Mouse (Mus musculus) lung, embryonic 14.5 days (tissue): ENCODE measurements around the gene Ufsp1. TPM values are rescaled to one million over a fixed set of nuclear protein-coding genes. Genes with fewer than 3 reads are reported as not detected.

Source experiments
- ATAC-seq: fragments of 200-750 bp; cut with Nextera tagmentation; 2 replicates; pipeline ENCODE4 v1.8.0; 2017; ENCODE audit warnings: mild to moderate bottlenecking, moderate TSS enrichment, moderate library complexity; ENCODE audit not compliant: insufficient read depth
- DNase-seq: peaks from one replicate; pipeline ENCODE4 v3.0.0-alpha.2; 2015
- H3K27ac ChIP-seq: fragments of 300-500 bp; sonication (generic); 2 replicates; pipeline ENCODE4 v1.5.1; 2014; ENCODE audit warnings: low read depth, mild to moderate bottlenecking, moderate library complexity
- H3K27me3 ChIP-seq: fragments of 300-500 bp; sonication (generic); 2 replicates; pipeline ENCODE4 v1.6.1; 2014; ENCODE audit warnings: low read length, control low read depth; ENCODE audit not compliant: insufficient read depth
- H3K36me3 ChIP-seq: fragments of 300-500 bp; sonication (generic); 2 replicates; pipeline ENCODE4 v1.6.1; 2014; ENCODE audit warnings: control low read depth; ENCODE audit not compliant: insufficient read depth
- H3K4me1 ChIP-seq: fragments of 300-500 bp; sonication (generic); 2 replicates; pipeline ENCODE4 v1.6.1; 2014; ENCODE audit warnings: antibody characterized with exemption, control low read depth; ENCODE audit not compliant: insufficient read depth
- H3K4me2 ChIP-seq: fragments of 300-500 bp; sonication (generic); 2 replicates; pipeline ENCODE4 v1.6.1; 2014; ENCODE audit warnings: mild to moderate bottlenecking
- H3K4me3 ChIP-seq: fragments of 300-500 bp; sonication (generic); 2 replicates; pipeline ENCODE4 v1.5.1; 2014; ENCODE audit warnings: low read depth, low read length
- H3K9ac ChIP-seq: fragments of 300-500 bp; sonication (generic); 2 replicates; pipeline ENCODE4 v1.6.1; 2014
- H3K9me3 ChIP-seq: fragments of 300-500 bp; sonication (generic); 2 replicates; pipeline ENCODE4 v1.6.1; 2016; ENCODE audit warnings: low read depth, low read length, control low read depth
- CTCF ChIP-seq: IDR thresholded peaks from 2 replicates; pipeline ENCODE4 v1.5.1; 2016; ENCODE audit warnings: antibody characterized with exemption, low read depth
- WGBS: fragments of 180-500 bp; shearing (Covaris S2); extraction: QIAGEN DNeasy Blood & Tissue Kit; methylation state at CpG from one replicate; pipeline ENCODE4 v1.1.7; 2014; 5-methylcytosine and 5-hydroxymethylcytosine counted together
- polyA plus RNA-seq: library from polyadenylated mRNA; unstranded; fragments of >200 nt; fragmentation: Nextera tagmentation; extraction: Ambion mirVana; gene quantifications from 2 replicates; pipeline ENCODE4 v1.2.1, GENCODE M21; 2014

The Ufsp1 gene
- polyA plus RNA-seq, 1 experiment from 2014 or later = 4.6 TPM

DNA sequence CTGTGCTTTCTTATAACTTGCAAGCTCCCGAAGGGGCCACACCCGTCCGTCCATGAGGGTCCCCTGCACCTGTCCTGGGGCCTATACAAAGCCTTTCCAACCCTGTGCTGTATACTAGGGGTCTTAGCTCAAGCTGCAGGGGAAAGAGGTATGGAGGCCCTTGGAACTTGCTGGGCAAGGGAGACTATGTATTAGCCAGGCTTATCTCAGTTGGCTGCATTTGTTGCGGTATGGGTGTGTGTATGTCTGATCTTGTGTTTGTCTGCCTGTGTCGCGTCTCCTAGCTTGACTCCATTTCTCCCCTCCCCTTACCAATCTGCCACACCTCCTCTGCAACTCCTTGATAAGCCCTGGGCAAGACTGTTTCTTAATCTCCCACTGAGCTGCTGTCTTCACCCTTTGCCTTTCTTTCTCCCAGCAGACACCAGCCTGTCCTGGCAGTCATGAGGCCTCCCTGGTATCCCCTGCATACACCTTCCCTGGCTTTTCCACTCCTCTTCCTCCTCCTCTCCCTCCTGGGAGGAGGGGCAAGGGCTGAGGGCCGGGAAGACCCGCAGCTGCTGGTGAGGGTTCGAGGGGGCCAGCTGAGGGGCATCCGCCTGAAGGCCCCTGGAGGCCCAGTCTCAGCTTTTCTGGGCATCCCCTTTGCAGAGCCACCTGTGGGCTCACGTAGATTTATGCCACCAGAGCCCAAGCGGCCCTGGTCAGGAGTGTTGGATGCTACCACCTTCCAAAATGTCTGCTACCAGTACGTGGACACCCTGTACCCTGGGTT lies 4.7 kb upstream of the Ufsp1 start:
- H3K4me3 ChIP-seq = peak overlapping the region; percentile 38
- peaks cover 2% of the 10 kb centered on the region; the same call in 1 of the 2 replicates for H3K36me3 ChIP-seq
- no peak for TF ChIP-seq CTCF
- 51% methylated on average over 13 of the region's 13 CpGs for WGBS
- DNase-seq (no peak), ATAC-seq (no peak)
- H3K9me3 ChIP-seq = no peaks in the 10 kb centered on the region
- peak overlapping the region; percentile 71 for H3K4me2 ChIP-seq
- no peak overlapping the region for H3K9ac ChIP-seq
- H3K27ac ChIP-seq = peak overlapping the region; percentile 44; the same call in 1 of the 2 replicates
- H3K27me3 ChIP-seq = peaks cover 45% of the 10 kb centered on the region
- no peaks in the 10 kb centered on the region; the same call in 1 of the 2 replicates for H3K4me1 ChIP-seq

DNA sequence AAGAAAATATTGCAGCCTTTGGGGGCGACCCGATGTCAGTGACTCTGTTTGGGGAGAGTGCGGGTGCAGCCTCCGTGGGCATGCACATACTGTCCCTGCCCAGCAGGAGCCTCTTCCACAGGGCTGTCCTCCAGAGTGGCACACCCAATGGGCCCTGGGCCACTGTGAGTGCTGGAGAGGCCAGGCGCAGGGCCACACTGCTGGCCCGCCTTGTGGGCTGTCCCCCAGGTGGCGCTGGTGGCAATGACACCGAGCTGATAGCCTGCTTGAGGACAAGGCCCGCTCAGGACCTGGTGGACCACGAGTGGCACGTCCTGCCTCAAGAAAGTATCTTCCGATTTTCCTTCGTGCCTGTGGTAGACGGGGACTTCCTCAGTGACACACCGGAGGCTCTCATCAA lies 3.8 kb upstream of the Ufsp1 start:
- Histone ChIP-seq H3K4me2 (peak overlapping the region; percentile 71; the same call in 1 of the 2 replicates), H3K4me1 (no peaks in the 10 kb centered on the region; the same call in 1 of the 2 replicates), H3K27ac (peak overlapping the region; percentile 42; the same call in 1 of the 2 replicates)

DNA sequence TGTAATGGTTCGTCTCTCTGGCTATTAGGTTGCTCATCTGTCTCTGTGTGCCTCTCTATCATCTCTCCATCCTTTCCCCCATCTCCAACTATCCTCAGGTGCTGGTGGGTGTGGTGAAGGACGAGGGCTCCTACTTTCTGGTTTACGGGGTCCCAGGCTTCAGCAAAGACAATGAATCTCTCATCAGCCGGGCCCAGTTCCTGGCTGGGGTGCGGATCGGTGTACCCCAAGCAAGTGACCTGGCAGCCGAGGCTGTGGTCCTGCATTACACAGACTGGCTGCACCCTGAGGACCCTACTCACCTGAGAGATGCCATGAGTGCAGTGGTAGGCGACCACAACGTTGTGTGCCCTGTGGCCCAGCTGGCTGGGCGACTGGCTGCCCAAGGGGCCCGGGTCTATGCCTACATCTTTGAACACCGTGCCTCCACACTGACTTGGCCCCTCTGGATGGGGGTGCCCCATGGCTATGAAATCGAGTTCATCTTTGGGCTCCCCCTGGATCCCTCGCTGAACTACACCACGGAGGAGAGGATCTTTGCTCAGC lies 3.0 kb upstream of the Ufsp1 start:
- ATAC-seq = no peak
- no peak overlapping the region for H3K9ac ChIP-seq
- H3K4me2 ChIP-seq = peak overlapping the region; percentile 32; the same call in 1 of the 2 replicates
- DNase-seq = no peak
- WGBS = 73% methylated on average over 15 of the region's 15 CpGs
- no peak overlapping the region for H3K27ac ChIP-seq
- peaks cover 19% of the 10 kb centered on the region for H3K36me3 ChIP-seq
- no peak overlapping the region for H3K4me3 ChIP-seq
- no peaks in the 10 kb centered on the region; the same call in 1 of the 2 replicates for H3K4me1 ChIP-seq
- H3K27me3 ChIP-seq = peaks cover 45% of the 10 kb centered on the region
- H3K9me3 ChIP-seq = no peaks in the 10 kb centered on the region
- no peak for TF ChIP-seq CTCF

More for the DNA sequence above, 3.8 kb upstream of the Ufsp1 start:
- H3K36me3 ChIP-seq = peaks cover 11% of the 10 kb centered on the region
- peak; percentile 76 for DNase-seq
- ATAC-seq = no peak
- H3K4me3 ChIP-seq = no peak overlapping the region
- peaks cover 45% of the 10 kb centered on the region for H3K27me3 ChIP-seq
- no peak overlapping the region for H3K9ac ChIP-seq
- WGBS = 20% methylated on average over 15 of the region's 15 CpGs
- TF ChIP-seq CTCF = peak; percentile 80
- no peaks in the 10 kb centered on the region for H3K9me3 ChIP-seq

DNA sequence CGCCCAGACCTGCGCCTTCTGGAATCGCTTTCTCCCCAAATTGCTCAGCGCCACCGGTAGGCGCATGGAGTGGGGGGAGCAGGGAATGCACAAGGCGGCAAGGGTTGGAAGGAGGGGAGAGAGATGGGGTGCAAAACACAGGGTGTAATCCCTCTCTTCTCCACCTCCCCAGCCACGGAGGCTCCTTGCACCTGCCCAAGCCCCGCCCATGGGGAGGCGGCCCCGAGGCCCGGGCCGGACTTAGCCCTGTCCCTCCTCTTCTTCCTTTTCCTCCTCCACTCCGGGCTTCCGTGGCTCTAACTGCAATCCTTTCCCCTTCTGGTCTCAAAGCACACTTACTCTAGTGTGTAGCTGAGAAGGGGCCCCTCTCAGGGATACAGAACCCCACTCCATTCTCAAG lies 1.1 kb upstream of the Ufsp1 start:
- peak overlapping the region; percentile 75 for H3K9ac ChIP-seq
- WGBS = 0% methylated on average over 15 of the region's 15 CpGs
- H3K36me3 ChIP-seq = peaks cover 37% of the 10 kb centered on the region
- peak; percentile 36; the same call in 1 of the 2 replicates for TF ChIP-seq CTCF
- DNase-seq (peak; percentile 79), ATAC-seq (peak; percentile 30; the same call in 1 of the 2 replicates)
- H3K9me3 ChIP-seq = no peaks in the 10 kb centered on the region
- peak overlapping the region; percentile 58 for H3K4me3 ChIP-seq
- peak overlapping the region; percentile 97 for H3K27ac ChIP-seq
- H3K27me3 ChIP-seq = peaks cover 32% of the 10 kb centered on the region
- peak overlapping the region; percentile 100 for H3K4me2 ChIP-seq
- no peaks in the 10 kb centered on the region; the same call in 1 of the 2 replicates for H3K4me1 ChIP-seq

- H3K4me3 ChIP-seq = peak overlapping the region; percentile 58
- H3K27me3 ChIP-seq = peaks cover 17% of the 10 kb centered on the region
- H3K9me3 ChIP-seq = no peaks in the 10 kb centered on the region
- peaks cover 51% of the 10 kb centered on the region for H3K36me3 ChIP-seq
- TF ChIP-seq CTCF = no peak
- H3K4me1 ChIP-seq = no peaks in the 10 kb centered on the region
- peak overlapping the region; percentile 100 for H3K4me2 ChIP-seq
- DNase-seq (no peak), ATAC-seq (peak; percentile 55)
- peak overlapping the region; percentile 67 for H3K9ac ChIP-seq
- WGBS = 6% methylated on average over 18 of the region's 18 CpGs
- peak overlapping the region; percentile 97 for H3K27ac ChIP-seq
These were observed 290 bp downstream of the Ufsp1 start for GRCm38 (mm10) chr5:137294744-137295093.

- H3K9me3 ChIP-seq = no peaks in the 10 kb centered on the region
- H3K4me1 ChIP-seq = no peaks in the 10 kb centered on the region
- peaks cover 57% of the 10 kb centered on the region for H3K36me3 ChIP-seq
- ATAC-seq = no peak
- no peak for TF ChIP-seq CTCF
- peak overlapping the region; percentile 97 for H3K27ac ChIP-seq
- peaks cover 12% of the 10 kb centered on the region for H3K27me3 ChIP-seq
- no peak for DNase-seq
- H3K9ac ChIP-seq = peak overlapping the region; percentile 67
- H3K4me3 ChIP-seq = peak overlapping the region; percentile 58
- H3K4me2 ChIP-seq = peak overlapping the region; percentile 100
- WGBS = 75% methylated on average over 9 of the region's 9 CpGs
These were observed 867 bp downstream of the Ufsp1 start for GRCm38 (mm10) chr5:137295296-137295695.

- TF ChIP-seq CTCF = no peak
- H3K4me3 ChIP-seq = no peak overlapping the region
- H3K36me3 ChIP-seq = peaks cover 61% of the 10 kb centered on the region
- peak overlapping the region; percentile 100; the same call in 1 of the 2 replicates for H3K4me2 ChIP-seq
- H3K27me3 ChIP-seq = peaks cover 7% of the 10 kb centered on the region
- ATAC-seq = no peak
- no peaks in the 10 kb centered on the region for H3K4me1 ChIP-seq
- no peaks in the 10 kb centered on the region for H3K9me3 ChIP-seq
- no peak overlapping the region for H3K9ac ChIP-seq
- no peak for DNase-seq
- 92% methylated on average over 15 of the region's 15 CpGs for WGBS
- no peak overlapping the region for H3K27ac ChIP-seq
These were observed 1.3 kb downstream of the Ufsp1 start for GRCm38 (mm10) chr5:137295712-137296111.
